Mouse (Mus musculus): ENCODE results near the gene Gm17660.

GRCm38 (mm10) chr5:104101678-104102531 lies 24.5 kb upstream of the Gm17660 start:
- no peak for TF ChIP-seq CTCF (IDR thresholded peaks at IDR 0.05; ENCODE audit: extremely low read depth, insufficient read length, insufficient replicate concordance, low read depth, low read length)
- TF ChIP-seq POLR2A (IDR thresholded peaks at IDR 0.05; ENCODE audit: low read depth, low read length): no peak

Measured in small intestine, adult 2 months (tissue).